Mouse (Mus musculus): ENCODE measurements around the gene Cdkn2a. TPM values are rescaled to one million over a fixed set of nuclear protein-coding genes. Genes with fewer than 3 reads are reported as not detected.
A peak's percentile ranks its signal among the peaks of the same experiment; 100 is the strongest.

Cdkn2a gene
- polyA plus RNA-seq, 1 experiment from 2014 or later, result not detected

- H3K27ac ChIP-seq, result no peak overlapping the region
- H3K4me3 ChIP-seq, result peak overlapping the region; percentile 85
- H3K9me3 ChIP-seq (replicated peaks), result no peaks in the 10 kb centered on the region
- H3K36me3 ChIP-seq, result no peaks in the 10 kb centered on the region
- H3K4me2 ChIP-seq, result peak overlapping the region; percentile 99
- peak; percentile 7; the same call in 1 of the 2 replicates for ATAC-seq (replicated peaks; ENCODE audit: insufficient number of reproducible peaks, insufficient read depth, low FRiP score, low read depth)
- WGBS, result 6% methylated on average over 31 of the region's 31 CpGs
- peaks cover 90% of the 10 kb centered on the region for H3K27me3 ChIP-seq
- peaks cover 12% of the 10 kb centered on the region for H3K4me1 ChIP-seq (replicated peaks)
- peak overlapping the region; percentile 52 for H3K9ac ChIP-seq
Measured at GRCm38 (mm10) chr4:89295441-89296220, 1.2 kb upstream of the Cdkn2a start.

GRCm38 (mm10) chr4:89294091-89294485, 365 bp downstream of the Cdkn2a start:
- 2% methylated on average over 26 of the region's 26 CpGs for WGBS
- Histone ChIP-seq H3K4me3 (peak overlapping the region; percentile 85), H3K9ac (peak overlapping the region; percentile 52), H3K4me1 (replicated peaks) (peaks cover 12% of the 10 kb centered on the region), H3K27ac (no peak overlapping the region), H3K36me3 (no peaks in the 10 kb centered on the region), H3K4me2 (peak overlapping the region; percentile 99), H3K27me3 (peaks cover 90% of the 10 kb centered on the region), H3K9me3 (replicated peaks) (no peaks in the 10 kb centered on the region)
- ATAC-seq (replicated peaks; ENCODE audit: insufficient number of reproducible peaks, insufficient read depth, low FRiP score, low read depth), result no peak

GRCm38 (mm10) chr4:89293516-89293915, 937 bp downstream of the Cdkn2a start:
- Histone ChIP-seq H3K27me3 (peaks cover 95% of the 10 kb centered on the region), H3K4me2 (no peak overlapping the region), H3K9me3 (replicated peaks) (no peaks in the 10 kb centered on the region), H3K36me3 (no peaks in the 10 kb centered on the region), H3K27ac (no peak overlapping the region), H3K4me3 (0 out of 2 replicates have a peak overlapping the region, but pooled peaks have one; percentile 85), H3K4me1 (replicated peaks) (peaks cover 12% of the 10 kb centered on the region), H3K9ac (no peak overlapping the region)
- 22% methylated on average over 7 of the region's 7 CpGs for WGBS
- no peak for ATAC-seq (replicated peaks; ENCODE audit: insufficient number of reproducible peaks, insufficient read depth, low FRiP score, low read depth)

- Histone ChIP-seq H3K27ac (no peak overlapping the region), H3K4me1 (replicated peaks) (peaks cover under 1% of the 10 kb centered on the region), H3K27me3 (peaks cover 84% of the 10 kb centered on the region), H3K4me2 (no peak overlapping the region), H3K4me3 (no peak overlapping the region), H3K9ac (no peak overlapping the region), H3K9me3 (replicated peaks) (no peaks in the 10 kb centered on the region), H3K36me3 (no peaks in the 10 kb centered on the region)
- ATAC-seq (replicated peaks; ENCODE audit: insufficient number of reproducible peaks, insufficient read depth, low FRiP score, low read depth), result no peak
- 1% methylated on average over 4 of the region's 4 CpGs for WGBS
Measured at GRCm38 (mm10) chr4:89289028-89289427, 5.4 kb downstream of the Cdkn2a start.

GRCm38 (mm10) chr4:89286566-89286965, 7.9 kb downstream of the Cdkn2a start:
- H3K27me3 ChIP-seq, result peaks cover 81% of the 10 kb centered on the region
- H3K27ac ChIP-seq, result no peak overlapping the region
- no peak overlapping the region for H3K9ac ChIP-seq
- no peaks in the 10 kb centered on the region for H3K36me3 ChIP-seq
- ATAC-seq (replicated peaks; ENCODE audit: insufficient number of reproducible peaks, insufficient read depth, low FRiP score, low read depth), result no peak
- no peak overlapping the region for H3K4me3 ChIP-seq
- H3K4me1 ChIP-seq (replicated peaks), result peaks cover 6% of the 10 kb centered on the region
- WGBS, result 5% methylated on average over 1 of the region's 1 CpGs
- no peak overlapping the region for H3K4me2 ChIP-seq
- no peaks in the 10 kb centered on the region for H3K9me3 ChIP-seq (replicated peaks)

GRCm38 (mm10) chr4:89285688-89286087, 8.8 kb downstream of the Cdkn2a start:
- Histone ChIP-seq H3K9me3 (replicated peaks) (no peaks in the 10 kb centered on the region), H3K4me3 (no peak overlapping the region), H3K4me2 (no peak overlapping the region), H3K27me3 (peaks cover 81% of the 10 kb centered on the region), H3K36me3 (no peaks in the 10 kb centered on the region), H3K9ac (no peak overlapping the region), H3K4me1 (replicated peaks) (peaks cover 6% of the 10 kb centered on the region), H3K27ac (no peak overlapping the region)
- ATAC-seq (replicated peaks; ENCODE audit: insufficient number of reproducible peaks, insufficient read depth, low FRiP score, low read depth), result no peak
- WGBS, result 39% methylated on average over 7 of the region's 7 CpGs

GRCm38 (mm10) chr4:89282661-89283060, 11.8 kb downstream of the Cdkn2a start:
- Histone ChIP-seq H3K27me3 (peaks cover 80% of the 10 kb centered on the region), H3K4me2 (no peak overlapping the region), H3K4me3 (no peak overlapping the region), H3K9ac (no peak overlapping the region), H3K4me1 (replicated peaks) (peaks cover 6% of the 10 kb centered on the region), H3K36me3 (no peaks in the 10 kb centered on the region), H3K9me3 (replicated peaks) (no peaks in the 10 kb centered on the region), H3K27ac (no peak overlapping the region)
- ATAC-seq (replicated peaks; ENCODE audit: insufficient number of reproducible peaks, insufficient read depth, low FRiP score, low read depth), result no peak
- whole genome bisulfite sequencing, result 2% methylated on average over 12 of the region's 12 CpGs

- H3K4me2 ChIP-seq, result peak overlapping the region; percentile 41
- peak overlapping the region; percentile 4 for H3K4me3 ChIP-seq
- no peaks in the 10 kb centered on the region for H3K36me3 ChIP-seq
- H3K27ac ChIP-seq, result no peak overlapping the region
- no peak overlapping the region for H3K9ac ChIP-seq
- 2% methylated on average over 25 of the region's 25 CpGs for WGBS
- H3K27me3 ChIP-seq, result peaks cover 81% of the 10 kb centered on the region
- H3K4me1 ChIP-seq (replicated peaks), result peaks cover 6% of the 10 kb centered on the region
- no peaks in the 10 kb centered on the region for H3K9me3 ChIP-seq (replicated peaks)
- no peak for ATAC-seq (replicated peaks; ENCODE audit: insufficient number of reproducible peaks, insufficient read depth, low FRiP score, low read depth)
Measured at GRCm38 (mm10) chr4:89282036-89282566, 12.4 kb downstream of the Cdkn2a start.

GRCm38 (mm10) chr4:89281236-89281635, 13.2 kb downstream of the Cdkn2a start:
- Histone ChIP-seq H3K9ac (no peak overlapping the region), H3K4me1 (replicated peaks) (peaks cover 6% of the 10 kb centered on the region), H3K4me2 (no peak overlapping the region), H3K27me3 (peaks cover 86% of the 10 kb centered on the region), H3K36me3 (no peaks in the 10 kb centered on the region), H3K27ac (no peak overlapping the region), H3K9me3 (replicated peaks) (no peaks in the 10 kb centered on the region), H3K4me3 (no peak overlapping the region)
- WGBS, result 3% methylated on average over 7 of the region's 7 CpGs
- no peak for ATAC-seq (replicated peaks; ENCODE audit: insufficient number of reproducible peaks, insufficient read depth, low FRiP score, low read depth)

GRCm38 (mm10) chr4:89279641-89280040, 14.8 kb downstream of the Cdkn2a start:
- ATAC-seq (replicated peaks; ENCODE audit: insufficient number of reproducible peaks, insufficient read depth, low FRiP score, low read depth), result no peak
- Histone ChIP-seq H3K27ac (no peak overlapping the region), H3K36me3 (no peaks in the 10 kb centered on the region), H3K4me3 (no peak overlapping the region), H3K4me1 (replicated peaks) (peaks cover 12% of the 10 kb centered on the region), H3K4me2 (no peak overlapping the region), H3K27me3 (peaks cover 91% of the 10 kb centered on the region), H3K9me3 (replicated peaks) (no peaks in the 10 kb centered on the region), H3K9ac (no peak overlapping the region)
- WGBS, result 5% methylated on average over 2 of the region's 2 CpGs

GRCm38 (mm10) chr4:89277381-89277940, 17.0 kb downstream of the Cdkn2a start:
- H3K9me3 ChIP-seq (replicated peaks), result no peaks in the 10 kb centered on the region
- no peak overlapping the region for H3K27ac ChIP-seq
- peaks cover 98% of the 10 kb centered on the region for H3K27me3 ChIP-seq
- H3K36me3 ChIP-seq, result no peaks in the 10 kb centered on the region
- no peak overlapping the region for H3K4me3 ChIP-seq
- ATAC-seq (replicated peaks; ENCODE audit: insufficient number of reproducible peaks, insufficient read depth, low FRiP score, low read depth), result no peak
- H3K4me1 ChIP-seq (replicated peaks), result peaks cover 19% of the 10 kb centered on the region
- WGBS, result 6% methylated on average over 5 of the region's 5 CpGs
- H3K4me2 ChIP-seq, result no peak overlapping the region
- H3K9ac ChIP-seq, result no peak overlapping the region

Measured in heart, embryonic 15.5 days (tissue).